Mouse (Mus musculus): ENCODE measurements around the gene Zfp219. TPM values are rescaled to one million over a fixed set of nuclear protein-coding genes. Genes with fewer than 3 reads are reported as not detected.

The Zfp219 gene
- 16.4 TPM for polyA plus RNA-seq (2017; shearing (Covaris generic))

GRCm38 (mm10) chr14:52020486-52021137, at the start of gene Zfp219:
TSS of gene Zfp219 (minus strand) at chr14:52020733.

GRCm38 (mm10) chr14:52042359-52042758, 21.8 kb upstream of the Zfp219 start, which contains the start of gene Olfr221:
TSS of gene Olfr221 (minus strand) at chr14:52042459.

GRCm38 (mm10) chr14:52015445-52016100, 5.0 kb downstream of the Zfp219 start, which contains the start of gene Tmem253:
TSS of gene Tmem253 (plus strand) at chr14:52015658.

GRCm38 (mm10) chr14:51984247-51985231, 36.0 kb downstream of the Zfp219 start, which contains the start of gene Arhgef40:
TSS of gene Arhgef40 (plus strand) at chr14:51984719.

Other genes starting within 250 kb of the Zfp219 start
- not detected for gene Ang4, start 247.1 kb downstream of the Zfp219 start, polyA plus RNA-seq (2017; shearing (Covaris generic))
- not detected for gene AY358078, start 220.7 kb downstream of the Zfp219 start, polyA plus RNA-seq (2017; shearing (Covaris generic))
- gene Ear6, start 167.0 kb downstream of the Zfp219 start, polyA plus RNA-seq (2017; shearing (Covaris generic)), result not detected
- 50.9 TPM for gene Mettl17, start 135.9 kb downstream of the Zfp219 start, polyA plus RNA-seq (2017; shearing (Covaris generic))
- 0.29 TPM for gene Slc39a2, start 127.8 kb downstream of the Zfp219 start, polyA plus RNA-seq (2017; shearing (Covaris generic))
- gene Ndrg2, start 106.6 kb downstream of the Zfp219 start, polyA plus RNA-seq (2017; shearing (Covaris generic)), result 29.5 TPM
- not detected for gene Tppp2, start 102.3 kb downstream of the Zfp219 start, polyA plus RNA-seq (2017; shearing (Covaris generic))
- gene Rnase13, start 98.0 kb downstream of the Zfp219 start, polyA plus RNA-seq (2017; shearing (Covaris generic)), result not detected
- 0.21 TPM for gene Arhgef40, start 36.0 kb downstream of the Zfp219 start, polyA plus RNA-seq (2017; shearing (Covaris generic))
- not detected for gene Tmem253, start 5.1 kb downstream of the Zfp219 start, polyA plus RNA-seq (2017; shearing (Covaris generic))
- gene Olfr221, start 21.7 kb upstream of the Zfp219 start, polyA plus RNA-seq (2017; shearing (Covaris generic)), result not detected
- 468 TPM for gene Hnrnpc, start 83.3 kb upstream of the Zfp219 start, polyA plus RNA-seq (2017; shearing (Covaris generic))
- gene Rpgrip1, start 90.0 kb upstream of the Zfp219 start, polyA plus RNA-seq (2017; shearing (Covaris generic)), result 5.3 TPM
- 17.0 TPM for gene Supt16, start 176.7 kb upstream of the Zfp219 start, polyA plus RNA-seq (2017; shearing (Covaris generic))
- 42.7 TPM for gene Chd8, start 237.0 kb upstream of the Zfp219 start, polyA plus RNA-seq (2017; shearing (Covaris generic))

Data from naive thymus-derived CD4-positive, alpha-beta T cell, adult 5 months (primary cell).